Mouse (Mus musculus) heart, embryonic 14.5 days (tissue): Measurements from ENCODE around the gene Traf4. TPM values are rescaled to one million over a fixed set of nuclear protein-coding genes. Genes with fewer than 3 reads are reported as not detected.

Experiments
- ATAC-seq: fragments of 200-750 bp; cut with Nextera tagmentation; 2 replicates; pipeline ENCODE4 v1.8.0; 2017; ENCODE audit warnings: low read depth, moderate TSS enrichment; ENCODE audit not compliant: insufficient number of reproducible peaks, insufficient read depth, low FRiP score
- H3K27ac ChIP-seq, 2 experiments: fragments of 200-500 bp in 1 of 2; fragments of 300-500 bp in 1 of 2; sonication (generic) in 1 of 2; replicated peaks in 1 of 2; 2 replicates each; pipeline ENCODE4 v1.5.1; 2012 to 2014; ENCODE audit warnings: low read depth in 2 of 2, low read length in 2 of 2, control low read depth in 1 of 2, mild to moderate bottlenecking in 1 of 2, mixed read lengths in 1 of 2; ENCODE audit not compliant: control insufficient read depth in 1 of 2, insufficient read depth in 1 of 2
- H3K27me3 ChIP-seq: fragments of 300-500 bp; sonication (generic); 2 replicates; pipeline ENCODE4 v1.6.1; 2014; ENCODE audit warnings: mild to moderate bottlenecking, low read length, control low read depth; ENCODE audit not compliant: control insufficient read depth, insufficient read depth
- H3K36me3 ChIP-seq: fragments of 300-500 bp; sonication (generic); 2 replicates; pipeline ENCODE4 v1.6.1; 2014; ENCODE audit warnings: mild to moderate bottlenecking, control low read depth, low read length, mixed read lengths; ENCODE audit not compliant: control insufficient read depth, insufficient read depth
- H3K4me1 ChIP-seq, 2 experiments: fragments of 200-500 bp in 1 of 2; fragments of 300-500 bp in 1 of 2; sonication (generic) in 1 of 2; 2 replicates each; pipeline ENCODE4 v1.6.1; 2012 to 2014; ENCODE audit warnings: low read length in 2 of 2, control low read depth in 1 of 2, mixed read lengths in 1 of 2; ENCODE audit not compliant: control insufficient read depth in 2 of 2, insufficient read depth in 2 of 2
- H3K4me2 ChIP-seq: fragments of 300-500 bp; sonication (generic); 2 replicates; pipeline ENCODE4 v1.6.1; 2014; ENCODE audit warnings: mild to moderate bottlenecking, low read length
- H3K4me3 ChIP-seq, 2 experiments: fragments of 200-500 bp in 1 of 2; fragments of 300-500 bp in 1 of 2; sonication (generic) in 1 of 2; 2 replicates each; pipeline ENCODE4 v1.5.1; 2012 to 2014; ENCODE audit warnings: low read length in 2 of 2, mild to moderate bottlenecking in 2 of 2, control low read depth in 1 of 2, low read depth in 1 of 2, moderate library complexity in 1 of 2; ENCODE audit not compliant: control insufficient read depth in 1 of 2, insufficient read depth in 1 of 2
- H3K9ac ChIP-seq: fragments of 300-500 bp; sonication (generic); 2 replicates; pipeline ENCODE4 v1.6.1; 2014; ENCODE audit warnings: mild to moderate bottlenecking, low read length
- H3K9me3 ChIP-seq: fragments of 300-500 bp; sonication (generic); 2 replicates; pipeline ENCODE4 v1.6.1; 2016; ENCODE audit warnings: low read length, control low read depth; ENCODE audit not compliant: control insufficient read depth
- WGBS: fragments of 180-500 bp; shearing (Covaris S2); extraction: QIAGEN DNeasy Blood & Tissue Kit; methylation state at CpG from one replicate; pipeline ENCODE4 v1.1.7; 2014; 5-methylcytosine and 5-hydroxymethylcytosine counted together
- polyA plus RNA-seq: library from polyadenylated mRNA; unstranded; fragments of >200 nt; fragmentation: Nextera tagmentation; extraction: Ambion mirVana; gene quantifications from 2 replicates; pipeline ENCODE4 v1.2.1, GENCODE M21; 2014

The Traf4 gene
- polyA plus RNA-seq: 18.5 and 25.6 TPM in 2 replicates

- Histone ChIP-seq H3K27ac (peak within 1 kb of the TSS; percentile 94 to 96), H3K9me3 (no peaks in the 10 kb centered on the region), H3K4me2 (peak within 1 kb of the TSS; percentile 93), H3K4me1 (peaks cover 16 to 30% of the 10 kb centered on the region in 2 experiments; a peak in 3 of 4 replicates), H3K36me3 (peaks cover 25% of the 10 kb centered on the region), H3K4me3 (peak within 1 kb of the TSS; percentile 83 to 96), H3K9ac (peak within 1 kb of the TSS; percentile 97), H3K27me3 (no peaks in the 10 kb centered on the region)
- under 1% methylated on average over 56 of the region's 78 CpGs for WGBS
- ATAC-seq: peak; percentile 83
Measured at GRCm38 (mm10) chr11:78164924-78165760, at the start of gene Traf4. Traf4 (minus strand) TSS chr11:78165589.

- H3K27me3 ChIP-seq: no peaks in the 10 kb centered on the region
- peaks cover 100% of the 10 kb centered on the region for H3K36me3 ChIP-seq
- WGBS: 95% methylated on average over 14 of the region's 14 CpGs
- H3K9me3 ChIP-seq: no peaks in the 10 kb centered on the region
- H3K27ac ChIP-seq: no peak overlapping the region
- no peak overlapping the region for H3K4me2 ChIP-seq
- H3K4me1 ChIP-seq: no peaks in the 10 kb centered on the region
- H3K4me3 ChIP-seq: no peak overlapping the region
- no peak for ATAC-seq
- H3K9ac ChIP-seq: no peak overlapping the region
Measured at GRCm38 (mm10) chr11:78213086-78213817, 47.9 kb upstream of the Traf4 start.

- Histone ChIP-seq H3K36me3 (peaks cover 100% of the 10 kb centered on the region), H3K27me3 (no peaks in the 10 kb centered on the region), H3K4me3 (no peak overlapping the region), H3K4me2 (no peak overlapping the region), H3K9ac (no peak overlapping the region), H3K27ac (no peak overlapping the region), H3K4me1 (no peaks in the 10 kb centered on the region), H3K9me3 (no peaks in the 10 kb centered on the region)
- WGBS: 79% methylated on average over 5 of the region's 5 CpGs
- ATAC-seq: no peak
Measured at GRCm38 (mm10) chr11:78211513-78211912, 46.1 kb upstream of the Traf4 start.

- no peak for ATAC-seq
- H3K4me2 ChIP-seq: no peak overlapping the region
Measured at GRCm38 (mm10) chr11:78210615-78211014, 45.2 kb upstream of the Traf4 start.

GRCm38 (mm10) chr11:78209886-78210285 lies 44.5 kb upstream of the Traf4 start:
- Histone ChIP-seq H3K4me2 (no peak overlapping the region), H3K27me3 (no peaks in the 10 kb centered on the region), H3K9me3 (no peaks in the 10 kb centered on the region), H3K4me1 (no peaks in the 10 kb centered on the region), H3K27ac (no peak overlapping the region), H3K36me3 (peaks cover 100% of the 10 kb centered on the region), H3K4me3 (no peak overlapping the region), H3K9ac (no peak overlapping the region)
- 83% methylated on average over 6 of the region's 6 CpGs for WGBS
- ATAC-seq: no peak

More at GRCm38 (mm10) chr11:78210615-78211014, 45.2 kb upstream of the Traf4 start:
- no peaks in the 10 kb centered on the region for H3K9me3 ChIP-seq
- no peaks in the 10 kb centered on the region for H3K4me1 ChIP-seq
- H3K36me3 ChIP-seq: peaks cover 100% of the 10 kb centered on the region
- H3K27me3 ChIP-seq: no peaks in the 10 kb centered on the region
- no peak overlapping the region for H3K4me3 ChIP-seq
- H3K27ac ChIP-seq: no peak overlapping the region
- 75% methylated on average over 7 of the region's 7 CpGs for WGBS
- no peak overlapping the region for H3K9ac ChIP-seq

GRCm38 (mm10) chr11:78207190-78207589 lies 41.8 kb upstream of the Traf4 start:
- Histone ChIP-seq H3K4me2 (no peak overlapping the region), H3K36me3 (peaks cover 88% of the 10 kb centered on the region), H3K9me3 (no peaks in the 10 kb centered on the region), H3K4me3 (no peak overlapping the region), H3K27me3 (no peaks in the 10 kb centered on the region), H3K9ac (no peak overlapping the region), H3K27ac (no peak overlapping the region), H3K4me1 (no peaks in the 10 kb centered on the region)
- WGBS: 90% methylated on average over 7 of the region's 7 CpGs
- ATAC-seq: no peak

- H3K4me3 ChIP-seq: no peak overlapping the region
- H3K9ac ChIP-seq: no peak overlapping the region
- 87% methylated on average over 13 of the region's 13 CpGs for WGBS
- peaks cover 72% of the 10 kb centered on the region for H3K36me3 ChIP-seq
- no peaks in the 10 kb centered on the region for H3K4me1 ChIP-seq
- H3K4me2 ChIP-seq: no peak overlapping the region
- no peaks in the 10 kb centered on the region for H3K27me3 ChIP-seq
- H3K27ac ChIP-seq: no peak overlapping the region
- H3K9me3 ChIP-seq: no peaks in the 10 kb centered on the region
- no peak for ATAC-seq
Measured at GRCm38 (mm10) chr11:78205361-78206206, 40.2 kb upstream of the Traf4 start.
